ENCODE assay signal across 17 mouse cellular contexts in genomic region chr6:17631611-17632010, GRCm38 (mm10). TPM values are rescaled to one million over a fixed set of nuclear protein-coding genes. Genes with fewer than 3 reads are reported as not detected.
DNase-seq lines count a peak whose midpoint lies in the region; ATAC-seq and TF ChIP-seq lines count a peak whose summit lies in the region.
"Had no signal": no experiment of that assay in that cellular context is flagged by ENCODE, and none has a peak within 500 bp of the region (broad histone marks: within the 10 kb centered on the region; RNA-seq: fewer than 3 reads in every experiment).

No protein-coding gene starts in this region.

- H3K4me2 ChIP-seq in limb, embryonic 13.5 days (replicated peaks): no peak overlapping the region
- H3K4me2 ChIP-seq: midbrain, embryonic 12.5 days had no signal

- H3K4me3 ChIP-seq in gastrocnemius, adult 2 months: no peak overlapping the region
- no peak overlapping the region for H3K4me3 ChIP-seq in limb, embryonic 13.5 days
- no peak overlapping the region for H3K4me3 ChIP-seq in limb, embryonic 10.5 days
- no peak overlapping the region for H3K4me3 ChIP-seq in bone marrow macrophage, adult 2 months (ENCODE audit: insufficient read depth, low read length)
- H3K4me3 ChIP-seq: heart, embryonic 10.5 days; midbrain, embryonic 12.5 days had no signal

- 0 out of 2 replicates have a peak, but pooled peaks have one; percentile 28 for ATAC-seq in limb, embryonic 13.5 days (ENCODE audit: low FRiP score, low read depth)
- ATAC-seq: forebrain, embryonic 14.5 days had no signal

- intact Hi-C loops in gastrocnemius, adult 2 months (cut with DNase I): no loop called here

- no peak for TF ChIP-seq CTCF in gastrocnemius, adult 2 months (IDR thresholded peaks at IDR 0.05)
- TF ChIP-seq CTCF in bone marrow macrophage, adult 2 months (IDR thresholded peaks at IDR 0.05; ENCODE audit: low read depth, low read length): no peak

- 75% methylated on average over 5 of the region's 5 CpGs for WGBS in limb, embryonic 13.5 days
- WGBS in limb, embryonic 10.5 days: 87% methylated on average over 5 of the region's 5 CpGs

- no peaks in the 10 kb centered on the region for H3K9me3 ChIP-seq in limb, embryonic 13.5 days
- no peaks in the 10 kb centered on the region for H3K9me3 ChIP-seq in limb, embryonic 10.5 days (replicated peaks)
- H3K9me3 ChIP-seq: heart, embryonic 10.5 days; midbrain, embryonic 12.5 days had no signal

- no peaks in the 10 kb centered on the region for H3K4me1 ChIP-seq in limb, embryonic 13.5 days
- H3K4me1 ChIP-seq in limb, embryonic 10.5 days: peaks cover 4% of the 10 kb centered on the region; the same call in 1 of the 2 replicates
- H3K4me1 ChIP-seq in bone marrow macrophage, adult 2 months (ENCODE audit: control insufficient read depth, insufficient read depth, low read length): peaks cover 46% of the 10 kb centered on the region

- no peaks in the 10 kb centered on the region for H3K36me3 ChIP-seq in limb, embryonic 13.5 days
- no peaks in the 10 kb centered on the region for H3K36me3 ChIP-seq in limb, embryonic 10.5 days
- H3K36me3 ChIP-seq: heart, embryonic 10.5 days; midbrain, embryonic 12.5 days had no signal

- TF ChIP-seq POLR2A in bone marrow macrophage, adult 2 months (IDR thresholded peaks at IDR 0.05; ENCODE audit: borderline replicate concordance, low read depth, low read length): no peak

- no peak overlapping the region for H3K9ac ChIP-seq in limb, embryonic 13.5 days
- H3K9ac ChIP-seq: midbrain, embryonic 12.5 days had no signal

- no peaks in the 10 kb centered on the region for H3K27me3 ChIP-seq in limb, embryonic 13.5 days
- H3K27me3 ChIP-seq in limb, embryonic 10.5 days (ENCODE audit: low read depth, poor library complexity, severe bottlenecking): no peaks in the 10 kb centered on the region
- H3K27me3 ChIP-seq: midbrain, embryonic 12.5 days had no signal

- DNase-seq in gastrocnemius, adult 2 months: peak; percentile 22
- no peak for DNase-seq in gastrocnemius, postnatal 4 days (ENCODE audit: low spot score in 2 of 2)
- no peak for DNase-seq in limb, embryonic 10.5 days (ENCODE audit: low spot score)
- DNase-seq in retina, embryonic 14.5 days (ENCODE audit: low spot score): peak; percentile 32
- DNase-seq in urinary bladder, postnatal 10 days (ENCODE audit: low spot score): no peak
- DNase-seq in thymus, postnatal 25 days: no peak
- DNase-seq: cerebellum, adult 18-20 months; kidney, adult 2 months; kidney, postnatal 14 days; layer of hippocampus, adult 9-11 months; lung, adult 18-20 months; lung, postnatal 4 days had no signal

- peak overlapping the region; percentile 59 for H3K27ac ChIP-seq in gastrocnemius, adult 2 months
- H3K27ac ChIP-seq in limb, embryonic 13.5 days: no peak overlapping the region
- H3K27ac ChIP-seq in limb, embryonic 10.5 days: no peak overlapping the region
- H3K27ac ChIP-seq in bone marrow macrophage, adult 2 months (ENCODE audit: insufficient read depth, low read depth, low read length): 0 out of 2 replicates have a peak overlapping the region, but pooled peaks have one; percentile 15
- H3K27ac ChIP-seq: heart, embryonic 10.5 days; midbrain, embryonic 12.5 days had no signal

RNA-seq across cellular contexts. Expression of gene Capza2, which starts 4.4 kb away (rescaled TPM):
- total RNA-seq in gastrocnemius, adult 2 months (2021): 100 to 1,000 TPM; 259 to 336 TPM
- total RNA-seq in gastrocnemius, postnatal 4 days (2021): 100 to 1,000 TPM; 183 to 208 TPM
- polyA plus RNA-seq in limb, embryonic 13.5 days (2015; fragmentation: Nextera tagmentation; extraction: Ambion mirVana): 205 and 206 TPM in 2 replicates
- polyA plus RNA-seq in limb, embryonic 10.5 days (2016; fragmentation: Nextera tagmentation; extraction: Ambion mirVana): 168 and 192 TPM in 2 replicates
- polyA plus RNA-seq in bone marrow macrophage, adult 2 months (2012; ENCODE audit: insufficient read depth, insufficient read length, missing spikeins): 468 and 474 TPM in 2 replicates

Comparison
In these comparisons a context has a peak if more than half of its experiments do, and no peak if none do; other contexts are left out.
1. DNase-seq: peak in gastrocnemius, adult 2 months (single experiment) and retina, embryonic 14.5 days (single experiment); none in gastrocnemius, postnatal 4 days (0 of 2), limb, embryonic 10.5 days (single experiment), urinary bladder, postnatal 10 days (single experiment) and thymus, postnatal 25 days (single experiment).
2. H3K27ac ChIP-seq: peak in gastrocnemius, adult 2 months (single experiment) and bone marrow macrophage, adult 2 months (single experiment); none in limb, embryonic 13.5 days (single experiment) and limb, embryonic 10.5 days (single experiment).